Mouse (Mus musculus): ENCODE data around the gene Ppp1r1a.

The Ppp1r1a gene

DNA sequence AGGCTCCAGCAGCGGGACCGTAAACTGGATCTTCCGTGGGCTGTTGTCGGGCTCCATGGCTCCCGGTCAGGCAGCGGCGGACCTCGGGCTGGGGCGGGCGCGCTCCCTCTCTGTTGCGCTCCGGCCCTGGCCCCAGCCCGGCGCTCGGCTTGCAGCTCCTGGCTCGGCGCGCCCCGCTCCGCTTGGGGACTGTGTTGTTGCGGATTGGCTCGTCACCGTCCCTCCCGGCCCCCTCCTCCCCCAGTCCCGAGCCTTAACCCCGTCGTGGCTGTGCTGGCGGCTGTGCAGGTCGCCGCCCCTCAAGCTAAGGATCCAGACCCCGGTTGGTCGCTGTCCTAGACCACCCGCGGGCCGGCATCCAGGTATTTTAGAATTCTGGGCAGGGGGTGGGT, at the start of gene Ppp1r1a:
Ppp1r1a (minus strand) TSS at position 182 of the 392 bp plus-strand sequence.
- no peak for DNase-seq (ENCODE audit: extremely low read depth, low read depth, low spot score)

DNA sequence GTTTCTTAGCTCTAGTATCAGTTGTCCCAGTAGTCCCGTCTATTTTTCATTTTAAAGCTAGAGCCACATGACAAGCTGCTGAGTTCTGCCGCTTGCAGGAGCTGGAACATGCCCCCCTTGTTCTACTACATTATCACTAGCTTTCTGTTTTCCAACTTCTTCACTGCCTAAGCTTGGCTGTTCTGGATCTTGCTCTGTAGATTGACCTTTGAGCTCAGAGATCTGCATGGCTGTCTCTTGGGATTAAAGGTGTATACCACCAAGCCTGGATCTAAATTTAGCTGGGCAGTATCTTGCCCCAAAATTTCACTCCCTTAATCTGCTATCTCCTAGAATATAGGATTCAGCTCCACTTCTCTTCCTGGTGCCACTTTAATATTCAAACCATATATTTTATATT, 48.1 kb upstream of the Ppp1r1a start:
- DNase-seq (ENCODE audit: extremely low read depth, low read depth, low spot score), result no peak

DNA sequence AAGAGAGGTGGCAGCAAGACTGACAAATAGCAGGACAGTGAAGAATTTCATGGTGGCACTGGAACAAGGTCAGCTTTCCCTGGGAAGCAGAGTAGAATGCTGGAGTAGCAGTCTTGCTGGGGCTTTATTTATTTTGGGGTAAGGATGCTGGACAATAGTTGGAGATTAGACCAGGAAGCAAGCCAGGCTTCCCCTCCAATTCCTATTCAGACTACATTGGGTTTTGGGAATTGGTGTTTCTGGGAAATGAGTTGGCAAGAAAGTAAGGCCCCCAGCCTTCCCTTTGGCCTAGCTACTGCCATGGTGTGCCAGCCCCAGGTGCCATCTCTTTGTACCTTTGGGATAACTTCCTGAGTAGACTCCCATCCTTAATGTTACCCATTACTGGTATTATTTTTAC, 27.2 kb upstream of the Ppp1r1a start, which contains the start of gene Glycam1:
Glycam1 (minus strand) TSS at position 101 of the 400 bp plus-strand sequence.
- DNase-seq (ENCODE audit: extremely low read depth, low read depth, low spot score), result no peak

DNA sequence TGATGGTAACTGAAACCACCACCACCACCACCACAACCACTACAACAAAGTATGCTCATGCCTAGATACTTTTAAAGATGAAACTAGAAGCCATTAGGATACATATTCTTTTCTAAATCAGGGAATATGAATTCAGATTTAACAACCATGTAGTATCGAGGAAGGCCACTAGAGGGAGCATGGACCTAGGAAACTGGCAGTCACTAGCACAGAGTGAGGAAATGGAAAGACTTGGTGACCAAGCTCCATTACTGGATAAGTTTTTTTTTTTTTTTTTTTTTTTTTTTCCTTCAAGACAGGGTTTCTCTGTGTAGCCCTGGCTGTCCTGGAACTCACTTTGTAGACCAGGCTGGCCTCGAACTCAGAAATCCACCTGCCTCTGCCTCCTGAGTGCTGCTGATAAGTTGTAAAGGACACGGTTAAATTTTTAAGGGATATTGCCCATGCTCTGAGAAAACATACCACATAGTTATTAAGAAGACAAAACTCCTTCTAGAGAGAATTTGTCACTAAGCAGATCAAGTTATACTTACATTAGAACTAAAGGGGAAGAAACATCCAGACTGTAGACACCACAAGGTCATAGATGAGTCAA, 14.4 kb upstream of the Ppp1r1a start:
- DNase-seq (ENCODE audit: extremely low read depth, low read depth, low spot score), result no peak

DNA sequence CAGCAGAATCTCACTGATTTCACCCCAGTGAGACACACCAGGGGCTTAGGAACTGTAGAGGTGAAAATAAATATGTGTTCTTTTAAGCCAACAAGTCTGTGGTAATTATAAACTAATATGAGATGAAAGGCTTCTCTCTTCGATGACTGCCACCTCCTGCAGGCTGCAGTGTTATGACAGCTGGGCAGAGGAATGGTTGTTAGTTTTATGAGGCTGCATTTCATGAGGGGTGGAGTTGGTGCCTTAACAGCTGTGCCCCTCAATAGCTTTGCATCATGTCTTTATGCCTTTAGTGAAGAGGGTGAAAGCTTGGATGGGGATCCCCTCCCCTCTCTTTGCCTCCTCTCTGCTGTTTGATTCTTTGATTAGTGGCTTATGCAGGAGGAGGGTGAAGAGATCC, 13.2 kb upstream of the Ppp1r1a start:
- no peak for DNase-seq (ENCODE audit: extremely low read depth, low read depth, low spot score)

DNA sequence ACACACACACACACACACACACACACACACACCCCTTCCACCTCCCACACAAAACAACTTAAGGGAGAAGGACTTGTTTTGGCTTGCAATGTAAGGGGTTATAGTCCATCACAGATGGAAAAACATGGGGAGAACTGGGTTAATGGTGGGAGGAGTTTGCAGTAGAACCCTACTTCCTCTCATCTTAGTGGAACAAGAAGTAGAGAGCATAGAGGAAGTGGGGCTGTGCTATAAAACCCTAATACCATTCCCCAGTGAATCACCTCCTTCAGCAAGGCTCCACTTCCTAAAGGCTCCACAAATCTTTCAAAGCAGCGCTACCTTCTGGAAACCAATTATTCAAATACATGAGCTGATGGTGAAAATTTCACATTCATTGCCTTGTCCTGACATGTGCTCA, 11.7 kb upstream of the Ppp1r1a start:
- no peak for DNase-seq (ENCODE audit: extremely low read depth, low read depth, low spot score)

DNA sequence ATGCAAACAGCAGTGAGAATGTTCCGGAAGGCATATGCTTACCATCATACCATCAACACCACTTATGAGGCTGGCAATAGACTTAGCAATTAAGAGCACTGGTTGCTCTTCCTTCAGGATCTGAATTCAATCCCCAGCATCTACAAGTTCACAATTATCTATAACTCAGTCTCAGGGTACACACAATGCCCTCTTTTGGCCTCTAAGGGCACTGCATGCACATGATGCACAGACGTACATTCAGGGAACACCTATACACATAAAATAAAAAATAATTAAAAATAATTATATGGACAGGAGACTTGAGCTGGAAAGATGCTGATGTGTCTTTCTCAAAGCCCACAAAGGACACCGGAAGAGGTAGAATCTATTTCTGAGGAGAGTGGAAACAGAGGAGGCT, 10.2 kb upstream of the Ppp1r1a start:
- DNase-seq (ENCODE audit: extremely low read depth, low read depth, low spot score), result no peak

DNA sequence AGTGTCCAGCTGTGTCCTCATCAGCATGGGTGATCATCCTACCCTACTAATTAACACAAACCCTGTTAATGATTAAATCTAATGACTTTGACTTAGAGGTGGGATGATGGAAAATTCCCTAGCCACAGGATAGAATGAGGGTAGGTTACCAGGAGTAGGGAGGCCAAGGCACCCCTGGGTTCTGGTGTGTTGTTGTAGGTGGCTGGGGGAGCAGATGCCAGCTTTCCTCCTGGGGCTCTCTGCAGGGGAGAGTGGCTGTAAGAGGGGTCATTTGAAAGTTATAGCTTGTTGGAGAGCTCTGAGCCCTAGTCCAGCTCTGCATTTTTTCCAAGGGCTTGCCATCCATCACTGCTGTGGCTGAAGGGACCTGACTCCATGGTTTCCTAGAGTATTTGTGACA, 4.7 kb upstream of the Ppp1r1a start:
- no peak for DNase-seq (ENCODE audit: extremely low read depth, low read depth, low spot score)

DNA sequence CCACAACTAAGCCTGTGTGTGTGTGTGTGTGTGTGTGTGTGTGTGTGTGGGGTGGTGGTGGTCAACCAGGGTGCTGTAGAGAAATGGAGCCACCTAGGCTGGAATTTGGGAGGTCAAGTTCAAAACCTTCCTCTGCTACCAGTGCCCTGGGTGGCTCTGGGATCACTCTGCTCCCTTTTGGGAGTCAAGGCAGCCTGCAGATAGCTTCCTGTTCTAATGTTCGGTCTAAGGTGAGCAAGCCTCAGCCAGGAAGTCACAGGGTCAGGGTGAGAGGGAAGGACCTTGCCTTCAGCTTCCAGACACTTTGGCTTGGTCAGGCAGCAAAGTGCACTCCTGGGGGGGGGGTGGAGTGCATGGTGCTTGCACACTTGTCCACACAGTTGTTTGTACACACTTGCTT, 2.8 kb upstream of the Ppp1r1a start:
- DNase-seq (ENCODE audit: extremely low read depth, low read depth, low spot score), result no peak

DNA sequence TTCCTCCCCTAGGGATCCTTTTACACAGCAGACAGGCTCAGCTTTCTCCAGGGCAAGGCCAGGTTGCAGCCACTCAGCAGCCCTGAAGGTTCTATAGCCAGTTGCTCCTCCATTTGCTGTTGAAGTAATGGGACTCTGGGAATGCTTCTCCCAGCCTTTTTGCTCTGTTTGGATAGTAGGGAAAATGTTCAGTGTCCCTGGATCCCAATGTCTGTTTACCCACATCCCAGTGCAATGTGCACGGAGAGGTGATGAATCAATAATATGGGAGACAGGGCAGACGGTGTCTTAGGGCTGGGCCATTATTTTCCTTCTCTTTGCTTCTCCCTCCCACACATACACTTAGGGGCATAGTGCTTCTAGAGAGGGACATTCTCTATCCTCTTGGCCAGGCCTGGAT, 1.5 kb upstream of the Ppp1r1a start:
- no peak for DNase-seq (ENCODE audit: extremely low read depth, low read depth, low spot score)

DNA sequence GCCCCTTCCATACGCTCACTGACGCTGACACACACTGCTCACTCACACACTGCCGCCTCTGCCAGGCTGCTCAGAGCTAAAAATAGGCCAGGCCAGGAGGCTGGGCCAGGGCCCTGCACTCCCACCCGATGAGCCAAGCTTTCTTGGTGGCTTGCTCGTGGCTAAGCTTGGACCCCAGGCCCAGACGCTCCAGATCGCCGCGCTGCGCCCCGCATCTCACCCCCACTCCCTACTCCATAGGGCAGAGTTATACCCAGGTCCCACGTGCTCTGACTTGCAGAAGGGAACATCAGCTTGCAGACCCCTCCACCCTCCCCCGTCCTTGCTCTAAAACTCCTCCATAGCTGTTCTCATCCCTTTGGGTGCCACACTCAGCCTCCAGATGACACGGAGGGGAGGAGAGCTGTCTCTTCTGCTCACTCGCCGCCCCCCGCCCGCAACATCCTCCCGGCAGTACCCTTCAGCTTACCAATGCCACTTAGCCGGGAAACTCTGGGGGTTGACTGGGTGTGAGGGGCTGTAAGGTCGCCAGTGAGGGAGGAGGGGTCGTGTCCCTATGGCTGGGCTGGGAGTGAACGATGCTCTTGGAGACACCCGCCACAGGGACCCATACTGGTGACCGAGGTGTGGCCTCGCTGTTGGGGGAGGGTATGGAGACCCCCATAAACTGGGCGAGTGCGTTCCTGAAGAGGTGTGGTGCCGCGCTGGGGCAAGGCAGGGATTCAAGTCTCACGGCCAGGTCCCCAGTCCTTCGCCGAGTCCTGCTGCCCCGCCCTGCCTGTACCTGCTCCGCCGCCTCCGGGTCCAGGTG, 587 bp downstream of the Ppp1r1a start:
- DNase-seq (ENCODE audit: extremely low read depth, low read depth, low spot score), result no peak

DNA sequence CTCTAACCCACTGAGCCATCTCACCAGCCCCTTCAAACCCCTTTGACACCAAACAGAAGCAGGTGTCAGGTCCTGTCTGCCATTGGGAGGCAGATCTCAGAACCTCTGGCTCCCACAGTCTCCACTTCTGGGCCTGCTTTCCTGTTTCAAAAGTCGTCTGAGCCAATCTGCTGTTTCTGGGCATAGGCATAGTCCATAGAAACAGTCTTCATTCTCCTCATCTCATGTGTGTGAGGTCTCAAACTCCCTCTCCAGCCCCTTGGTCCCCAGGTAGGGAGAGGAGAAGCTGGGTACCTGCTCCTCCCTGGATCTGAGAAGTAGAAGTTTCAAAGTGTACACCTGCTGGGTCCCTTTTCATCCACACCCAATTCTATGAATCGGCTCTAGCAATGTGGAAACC, 1.3 kb downstream of the Ppp1r1a start:
- no peak for DNase-seq (ENCODE audit: extremely low read depth, low read depth, low spot score)

DNA sequence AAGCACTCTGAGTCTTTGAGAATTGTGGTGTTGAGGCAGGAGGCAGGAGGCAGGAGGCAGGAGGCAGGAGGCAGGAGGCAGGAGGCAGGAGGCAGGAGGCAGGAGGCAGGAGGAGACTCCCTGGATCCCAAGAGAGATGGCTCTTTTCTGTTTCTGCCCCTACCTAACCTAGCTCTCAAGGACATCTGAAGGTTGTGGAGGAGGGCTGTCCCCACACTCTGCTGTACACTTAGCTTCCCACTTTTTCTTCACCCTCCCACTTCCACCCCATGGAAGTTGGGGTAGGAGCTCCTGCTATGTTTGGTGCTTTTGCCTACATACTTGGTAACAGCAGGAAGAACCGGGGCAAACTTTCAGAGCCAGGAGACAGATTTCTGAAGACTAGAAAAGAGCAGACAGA, 2.0 kb downstream of the Ppp1r1a start:
- no peak for DNase-seq (ENCODE audit: extremely low read depth, low read depth, low spot score)

DNA sequence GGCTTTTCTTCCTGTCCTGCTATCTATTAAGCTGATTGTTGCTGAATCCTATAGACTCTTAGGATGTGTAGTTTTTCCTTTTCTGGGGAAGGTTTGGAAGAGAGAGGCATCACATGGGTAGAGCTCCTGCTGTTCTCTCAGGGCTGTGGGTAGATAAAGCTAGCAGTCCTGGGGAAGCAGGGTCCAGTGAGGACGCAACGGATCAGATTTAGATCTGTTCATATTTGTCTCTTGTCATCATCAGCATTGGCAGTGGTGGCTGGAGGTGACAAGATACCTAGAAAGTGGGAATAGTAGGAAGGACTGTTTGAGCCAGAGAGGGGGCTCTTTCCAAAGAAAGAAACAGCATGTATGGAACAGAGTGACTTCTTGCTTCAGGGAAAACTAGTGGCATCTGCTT, 2.8 kb downstream of the Ppp1r1a start:
- no peak for DNase-seq (ENCODE audit: extremely low read depth, low read depth, low spot score)

DNA sequence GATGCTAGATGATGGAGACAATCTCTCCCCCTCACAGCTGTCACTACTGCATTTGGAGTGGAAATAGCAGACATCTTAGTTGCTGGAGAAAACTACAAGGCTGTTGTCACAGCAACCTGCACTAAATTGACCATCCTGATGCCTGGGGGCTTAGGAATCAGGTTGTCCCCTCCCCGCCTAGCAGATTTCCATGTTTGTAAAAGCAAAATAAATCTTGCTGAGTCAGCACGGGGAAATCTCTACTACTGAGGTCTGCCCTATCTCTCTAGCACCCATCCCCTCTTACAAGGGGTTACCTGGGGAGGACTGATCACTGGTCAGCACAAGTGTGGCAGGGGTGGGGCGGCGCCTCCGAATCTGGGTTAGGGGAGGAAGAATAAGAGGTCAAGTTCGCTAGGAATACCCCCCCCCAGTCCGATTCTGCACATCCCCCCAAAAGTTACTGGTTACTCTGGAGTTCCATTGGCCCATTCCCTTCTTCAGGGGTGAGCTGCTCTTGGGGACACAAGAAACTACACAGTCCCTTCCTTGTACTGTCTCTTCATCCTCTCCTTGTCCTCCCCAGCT, 3.7 kb downstream of the Ppp1r1a start:
- DNase-seq (ENCODE audit: extremely low read depth, low read depth, low spot score), result no peak

DNA sequence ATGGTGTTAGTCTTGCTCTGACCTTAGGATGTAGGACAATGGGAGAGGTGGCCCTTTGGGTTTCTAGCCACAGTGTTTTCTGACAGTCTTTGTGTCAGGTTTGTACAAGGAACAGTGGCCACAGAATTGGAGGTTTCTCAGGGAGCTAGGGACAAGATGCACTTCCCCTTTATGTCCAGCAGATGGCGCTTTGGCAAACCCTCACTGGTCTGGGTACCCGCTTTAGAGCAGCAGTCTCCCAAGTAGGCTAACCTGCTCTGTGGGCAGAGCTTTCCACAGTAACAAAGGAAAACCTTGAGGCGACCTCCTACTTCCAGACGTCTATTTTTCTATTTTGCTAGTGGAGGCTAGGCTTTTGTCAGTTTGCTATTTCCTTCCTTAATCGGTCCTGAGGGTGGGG, 7.4 kb downstream of the Ppp1r1a start:
- no peak for DNase-seq (ENCODE audit: extremely low read depth, low read depth, low spot score)

DNA sequence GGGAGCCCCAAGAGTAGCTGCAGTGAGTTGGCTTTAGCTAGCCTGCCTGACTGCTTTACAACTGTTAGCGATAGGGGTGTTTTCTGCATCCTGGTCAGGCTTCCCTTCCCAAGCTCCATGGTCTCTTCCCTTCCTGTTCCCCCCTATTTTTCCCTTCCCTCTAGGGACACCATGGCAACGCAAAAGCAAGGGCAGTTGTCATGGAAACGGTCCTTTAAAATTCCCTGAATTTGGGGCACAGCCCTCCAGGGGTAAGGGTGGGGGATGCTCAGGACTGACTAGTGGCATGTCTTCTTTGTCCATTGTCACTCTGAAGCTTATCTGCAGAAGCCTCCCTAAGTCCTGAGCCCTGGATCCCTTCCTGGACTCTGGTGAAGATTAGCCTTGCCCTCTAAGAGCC, 14.6 kb downstream of the Ppp1r1a start:
- no peak for DNase-seq (ENCODE audit: extremely low read depth, low read depth, low spot score)

DNA sequence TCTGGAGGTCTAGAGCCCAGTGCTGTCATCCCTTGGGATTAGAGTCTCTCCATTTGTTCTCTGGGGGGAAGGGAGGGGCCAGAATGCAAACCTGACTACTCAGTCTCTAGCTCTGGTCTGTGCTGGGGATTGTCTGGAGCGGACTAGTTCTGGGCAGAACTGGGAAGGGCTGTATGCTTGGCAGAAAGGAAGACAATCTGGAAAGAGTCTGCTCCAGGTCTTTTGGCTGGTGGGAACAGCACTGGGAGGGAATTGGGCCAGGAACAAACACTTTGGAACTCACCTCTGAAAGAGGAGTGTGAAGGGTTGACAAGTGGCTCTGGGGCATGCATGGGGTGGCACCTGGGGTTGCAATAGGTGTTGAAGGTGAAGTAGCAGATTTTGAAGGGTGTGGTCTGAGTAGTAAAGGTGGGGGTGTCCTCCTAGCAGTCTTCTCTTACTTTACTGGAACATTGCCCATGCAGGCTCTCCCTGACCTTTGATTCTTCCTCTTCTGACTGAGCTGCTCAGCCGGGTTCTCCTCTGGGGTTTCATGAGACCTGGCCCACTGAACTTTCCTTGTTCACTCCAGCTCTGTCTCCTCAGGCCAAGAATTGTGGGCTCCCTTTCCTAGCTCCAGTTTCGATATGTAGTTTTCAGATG, 15.2 kb downstream of the Ppp1r1a start:
- no peak for DNase-seq (ENCODE audit: extremely low read depth, low read depth, low spot score)

DNA sequence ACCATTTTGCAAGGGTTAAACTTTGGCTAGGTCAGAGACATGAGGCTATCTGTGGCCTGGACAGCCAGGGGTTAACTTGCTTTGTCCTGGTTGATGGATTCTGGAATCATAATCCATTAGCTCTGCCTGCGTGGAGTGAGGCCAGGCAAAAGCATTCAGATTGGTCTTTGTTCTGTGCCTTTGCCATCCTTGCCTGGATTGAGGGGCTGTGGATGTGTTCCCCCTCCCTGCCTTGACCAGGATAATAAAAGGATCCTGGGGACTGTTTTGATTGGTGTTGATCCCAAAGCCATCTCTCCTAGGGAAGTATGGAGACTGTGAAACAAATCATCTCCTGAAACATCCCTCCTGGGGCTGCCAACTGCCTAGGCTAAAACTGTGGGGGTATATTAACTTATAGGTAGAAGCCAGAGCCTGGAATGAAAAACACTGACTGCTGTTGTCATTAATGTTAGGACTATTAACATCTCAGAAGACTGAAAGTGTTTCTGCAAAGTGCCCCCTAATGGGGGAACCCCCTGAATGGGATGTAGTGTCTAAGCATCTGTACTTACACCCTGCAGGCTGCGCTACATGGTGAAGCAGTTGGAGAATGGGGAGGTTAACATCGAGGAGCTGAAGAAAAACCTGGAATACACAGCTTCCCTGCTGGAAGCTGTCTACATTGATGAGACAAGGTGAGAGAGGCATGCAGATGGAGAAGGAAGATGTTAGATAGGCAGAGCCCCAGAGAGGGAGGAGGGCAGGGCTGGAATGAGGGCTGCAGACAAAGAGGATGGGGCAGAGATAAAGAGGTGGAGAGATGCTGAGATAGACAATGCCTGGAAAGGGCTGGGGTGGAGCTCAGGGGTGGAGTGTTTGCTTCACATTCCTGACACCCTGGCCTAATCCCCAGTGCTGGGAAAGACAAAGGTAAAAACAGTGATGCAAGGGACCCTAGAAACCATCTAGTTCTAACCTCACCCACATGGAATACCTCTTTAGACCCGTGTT, 18.1 kb downstream of the Ppp1r1a start:
- DNase-seq (ENCODE audit: extremely low read depth, low read depth, low spot score), result no peak

DNA sequence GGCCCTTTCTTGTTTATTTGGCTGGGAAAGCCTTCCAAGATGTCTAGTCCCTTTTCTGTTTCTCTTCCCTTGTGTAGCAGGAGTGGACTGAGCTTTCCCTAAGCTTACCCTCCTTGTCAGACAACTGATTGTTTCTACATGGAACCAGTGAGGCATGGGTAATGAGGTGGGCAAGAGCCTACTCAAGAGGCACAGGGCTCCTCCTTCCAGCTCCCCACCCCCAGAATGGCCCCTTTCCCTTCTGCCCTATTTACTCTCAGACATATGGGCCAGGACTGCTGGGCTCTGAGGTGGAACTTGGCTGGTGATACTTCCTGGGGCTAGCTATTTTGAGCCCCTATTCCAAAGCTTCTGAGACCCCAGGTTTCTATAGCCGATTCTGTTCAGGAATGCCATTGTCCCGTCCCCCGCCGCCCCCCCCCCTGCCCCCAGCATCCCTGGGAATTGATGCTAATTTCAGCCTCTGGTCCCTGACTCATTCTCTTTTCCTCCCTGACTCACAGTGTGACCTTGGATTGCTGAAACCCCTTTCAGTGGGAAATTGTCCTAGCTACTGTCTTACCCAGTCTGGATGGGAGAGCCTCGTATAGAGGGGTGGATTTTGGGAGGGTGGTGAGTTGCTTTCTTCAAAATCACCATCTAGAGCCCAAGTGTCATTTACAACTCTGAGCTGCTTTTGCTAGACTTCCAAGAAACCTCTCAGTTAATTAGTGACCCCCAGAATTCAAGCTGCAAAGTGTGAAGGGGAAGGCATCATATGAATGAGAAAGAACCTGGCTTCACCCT, 19.0 kb downstream of the Ppp1r1a start:
- no peak for DNase-seq (ENCODE audit: extremely low read depth, low read depth, low spot score)

All from fat pad, adult 2 months (tissue).